Mouse (Mus musculus) heart, embryonic 10.5 days (tissue): Measurements from ENCODE around the gene Camsap2. TPM values are rescaled to one million over a fixed set of nuclear protein-coding genes. Genes with fewer than 3 reads are reported as not detected.

Experiments
- DNase-seq: peaks from one replicate; pipeline ENCODE4 v3.0.0-alpha.2; 2017; ENCODE audit warnings: low spot score
- H3K27ac ChIP-seq: fragments of 300-500 bp; sonication (generic); 2 replicates; pipeline ENCODE4 v1.5.1; 2016; ENCODE audit warnings: mild to moderate bottlenecking
- H3K27me3 ChIP-seq: fragments of 300-500 bp; sonication (generic); 2 replicates; pipeline ENCODE4 v1.6.1; 2016; ENCODE audit warnings: mild to moderate bottlenecking; ENCODE audit not compliant: poor library complexity, insufficient read depth, severe bottlenecking
- H3K36me3 ChIP-seq: fragments of 300-500 bp; sonication (generic); 2 replicates; pipeline ENCODE4 v1.6.1; 2016; ENCODE audit warnings: mild to moderate bottlenecking, moderate library complexity
- H3K4me1 ChIP-seq: fragments of 300-500 bp; sonication (generic); 2 replicates; pipeline ENCODE4 v1.6.1; 2016; ENCODE audit warnings: mild to moderate bottlenecking
- H3K4me3 ChIP-seq: fragments of 300-500 bp; sonication (generic); 2 replicates; pipeline ENCODE4 v1.5.1; 2016; ENCODE audit warnings: mild to moderate bottlenecking, moderate library complexity
- H3K9me3 ChIP-seq: fragments of 300-500 bp; sonication (generic); 2 replicates; pipeline ENCODE4 v1.6.1; 2016; ENCODE audit warnings: mild to moderate bottlenecking, moderate library complexity
- WGBS: fragments of 180-500 bp; shearing (Covaris S2); methylation state at CpG from one replicate; pipeline ENCODE4 v1.1.7; 2016; 5-methylcytosine and 5-hydroxymethylcytosine counted together
- polyA plus RNA-seq: library from polyadenylated mRNA; unstranded; fragments of >200 nt; fragmentation: Nextera tagmentation; extraction: Ambion mirVana; gene quantifications from 2 replicates; pipeline ENCODE4 v1.2.1, GENCODE M21; 2016

Gene Camsap2
- polyA plus RNA-seq, 1 experiment from 2014 or later: 10.9 TPM

DNA sequence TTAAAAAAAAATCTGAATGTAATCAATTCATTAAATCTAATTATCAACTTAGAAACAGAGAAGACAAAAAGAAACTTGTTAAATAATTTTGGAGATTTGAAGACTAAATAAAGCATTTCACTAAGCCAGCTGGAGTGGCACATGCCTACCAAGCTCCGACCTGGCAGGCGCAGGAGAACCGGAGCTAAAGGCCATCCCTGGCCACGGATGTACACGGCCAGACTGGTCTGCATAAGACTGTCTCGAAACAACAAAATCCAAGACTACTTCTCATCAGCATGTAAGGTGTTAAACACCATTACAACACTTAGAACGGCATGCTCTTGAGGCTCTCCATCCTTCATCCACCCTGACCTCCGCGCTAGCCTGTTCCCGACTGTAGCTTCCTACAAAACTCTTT, 11.2 kb downstream of the Camsap2 start:
- WGBS: 92% methylated on average over 10 of the region's 10 CpGs
- H3K4me1 ChIP-seq: no peaks in the 10 kb centered on the region; the same call in 1 of the 2 replicates
- H3K36me3 ChIP-seq: peaks cover 6% of the 10 kb centered on the region
- H3K4me3 ChIP-seq: no peak overlapping the region
- no peak overlapping the region for H3K27ac ChIP-seq
- no peaks in the 10 kb centered on the region for H3K9me3 ChIP-seq
- H3K27me3 ChIP-seq: no peaks in the 10 kb centered on the region
- no peak for DNase-seq

DNA sequence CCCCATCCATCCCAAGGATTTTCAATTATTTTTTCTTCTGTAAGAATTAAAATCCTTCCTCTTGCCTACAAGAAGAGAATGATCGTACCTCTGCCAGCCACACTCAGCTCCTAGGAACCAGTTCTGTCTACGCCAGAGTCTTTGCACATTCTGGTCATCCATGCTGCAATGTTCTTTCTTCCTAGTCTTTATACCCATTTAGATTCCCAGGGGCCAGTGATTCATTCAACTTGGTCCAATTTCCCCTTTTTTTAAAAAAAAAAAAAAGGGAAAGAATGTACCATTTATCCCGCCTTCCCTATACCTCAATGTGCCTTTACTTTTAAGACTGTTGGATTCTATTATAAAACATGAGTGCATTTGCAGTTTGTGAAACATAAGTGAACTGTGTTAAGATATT, 12.4 kb downstream of the Camsap2 start:
- no peaks in the 10 kb centered on the region for H3K27me3 ChIP-seq
- no peaks in the 10 kb centered on the region; the same call in 1 of the 2 replicates for H3K4me1 ChIP-seq
- H3K9me3 ChIP-seq: no peaks in the 10 kb centered on the region
- H3K27ac ChIP-seq: no peak overlapping the region
- no peak overlapping the region for H3K4me3 ChIP-seq
- whole genome bisulfite sequencing: 90% methylated on average over 3 of the region's 3 CpGs
- peaks cover 8% of the 10 kb centered on the region for H3K36me3 ChIP-seq
- DNase-seq: no peak

DNA sequence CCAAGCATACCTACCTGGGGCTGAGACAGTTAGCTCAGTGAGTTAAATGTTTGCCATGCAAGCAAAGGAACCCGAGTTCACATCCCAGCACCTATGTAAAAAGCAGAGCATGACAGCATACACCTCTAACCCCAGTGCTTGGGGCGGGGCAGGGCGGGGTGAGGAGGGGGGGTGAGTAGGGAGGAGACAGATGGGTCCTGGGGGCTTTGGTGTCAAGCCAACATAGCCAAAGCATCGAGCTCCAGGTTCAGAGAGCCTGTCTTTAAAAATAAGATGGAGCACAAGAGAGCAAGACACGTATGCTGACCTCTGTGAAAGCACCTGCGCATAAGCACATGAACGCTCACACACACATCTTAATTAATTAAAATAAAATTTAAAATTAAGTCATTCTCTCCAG, 12.8 kb downstream of the Camsap2 start:
- DNase-seq: no peak
- no peaks in the 10 kb centered on the region for H3K27me3 ChIP-seq
- peaks cover 8% of the 10 kb centered on the region for H3K36me3 ChIP-seq
- no peak overlapping the region for H3K4me3 ChIP-seq
- WGBS: 91% methylated on average over 7 of the region's 7 CpGs
- H3K4me1 ChIP-seq: no peaks in the 10 kb centered on the region; the same call in 1 of the 2 replicates
- no peaks in the 10 kb centered on the region for H3K9me3 ChIP-seq
- no peak overlapping the region for H3K27ac ChIP-seq

DNA sequence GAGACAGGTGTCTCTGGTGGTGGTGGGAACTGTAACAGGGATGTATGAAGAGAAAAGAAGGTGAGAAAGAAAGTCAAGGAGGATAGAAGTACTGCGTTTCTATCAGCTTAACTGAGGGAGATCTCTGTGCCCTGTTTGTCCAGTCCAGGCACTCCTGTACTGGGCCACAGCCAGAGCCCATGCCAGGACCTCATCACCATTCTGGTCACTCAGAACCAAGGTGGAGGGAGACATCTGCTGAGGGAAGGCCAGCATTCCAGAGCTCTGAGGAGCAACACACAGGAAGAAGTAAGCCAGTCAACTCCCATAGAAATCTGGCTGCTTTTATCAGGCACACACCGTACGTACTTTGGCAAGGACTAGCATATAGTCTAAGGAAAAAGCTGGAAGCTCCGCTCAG, 14.1 kb downstream of the Camsap2 start:
- H3K4me3 ChIP-seq: no peak overlapping the region
- peaks cover 8% of the 10 kb centered on the region for H3K36me3 ChIP-seq
- 84% methylated on average over 4 of the region's 4 CpGs for WGBS
- no peaks in the 10 kb centered on the region for H3K9me3 ChIP-seq
- DNase-seq: no peak
- no peaks in the 10 kb centered on the region; the same call in 1 of the 2 replicates for H3K4me1 ChIP-seq
- no peaks in the 10 kb centered on the region for H3K27me3 ChIP-seq
- H3K27ac ChIP-seq: no peak overlapping the region

DNA sequence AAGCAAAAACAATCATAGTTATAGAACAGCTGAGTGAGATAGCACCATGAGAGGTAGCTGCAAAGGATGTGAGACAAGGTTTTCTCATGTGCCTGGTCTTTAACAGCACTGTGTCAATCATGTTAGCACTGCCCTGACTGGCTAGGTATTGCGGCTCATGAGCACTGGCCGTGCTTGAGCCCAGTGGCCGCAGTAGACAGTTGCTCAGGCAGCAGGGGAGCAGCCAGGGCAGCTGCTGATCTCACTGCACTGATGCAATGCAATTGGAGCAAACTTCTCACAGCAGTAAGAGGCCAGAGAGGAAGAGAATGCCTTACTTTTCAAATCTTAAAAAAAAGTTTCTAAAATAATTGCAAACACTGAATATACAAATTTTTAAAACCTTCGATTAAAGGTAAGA, 16.5 kb downstream of the Camsap2 start:
- Histone ChIP-seq H3K27ac (no peak overlapping the region), H3K4me3 (no peak overlapping the region), H3K36me3 (peaks cover 8% of the 10 kb centered on the region), H3K9me3 (no peaks in the 10 kb centered on the region), H3K4me1 (peaks cover 12% of the 10 kb centered on the region), H3K27me3 (no peaks in the 10 kb centered on the region)
- DNase-seq: no peak
- WGBS: 81% methylated on average over 4 of the region's 4 CpGs

DNA sequence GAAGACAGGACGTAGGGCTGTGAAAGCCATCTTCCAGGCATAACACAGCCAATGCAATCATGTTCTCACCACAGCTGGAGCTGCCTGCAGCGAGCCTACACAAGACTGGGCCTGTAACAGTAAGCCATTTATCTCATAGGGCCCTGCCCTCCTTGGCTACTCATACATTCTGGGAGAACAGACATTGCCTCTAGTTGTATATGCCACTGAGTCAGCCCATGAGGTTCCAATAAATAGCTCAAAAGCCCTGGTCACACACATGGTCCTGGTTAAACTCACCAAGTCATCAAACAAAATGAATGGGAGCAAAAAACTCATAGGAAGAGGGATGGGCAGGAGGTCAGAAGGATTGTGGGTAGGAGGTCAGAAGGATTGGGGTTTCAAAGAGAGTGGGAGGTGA, 17.3 kb downstream of the Camsap2 start:
- WGBS: 77% methylated on average over 2 of the region's 2 CpGs
- no peaks in the 10 kb centered on the region for H3K27me3 ChIP-seq
- peaks cover 13% of the 10 kb centered on the region for H3K36me3 ChIP-seq
- no peak overlapping the region for H3K4me3 ChIP-seq
- H3K27ac ChIP-seq: no peak overlapping the region
- no peaks in the 10 kb centered on the region for H3K9me3 ChIP-seq
- H3K4me1 ChIP-seq: peaks cover 12% of the 10 kb centered on the region
- no peak for DNase-seq

DNA sequence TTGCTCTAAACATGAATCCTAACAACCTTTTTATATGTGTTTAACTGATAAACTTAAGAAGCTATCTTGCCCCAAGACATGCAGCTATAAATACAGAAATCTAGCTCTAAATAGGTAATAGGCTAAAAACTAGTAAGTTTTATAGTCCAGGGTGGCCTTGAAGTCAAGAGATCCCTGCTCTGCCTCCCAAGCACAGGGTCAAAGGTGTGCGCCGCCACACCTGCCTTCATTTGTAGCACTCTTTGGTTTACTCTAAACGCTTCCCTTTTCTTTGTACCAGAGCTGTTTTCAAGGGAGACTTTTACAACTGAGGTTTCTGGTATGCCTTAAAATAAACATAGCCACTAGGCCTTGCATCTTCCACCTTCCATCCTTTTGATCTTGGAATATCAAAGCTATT, 18.3 kb downstream of the Camsap2 start:
- peaks cover 22% of the 10 kb centered on the region for H3K36me3 ChIP-seq
- no peak overlapping the region for H3K4me3 ChIP-seq
- H3K27ac ChIP-seq: no peak overlapping the region
- H3K4me1 ChIP-seq: peaks cover 12% of the 10 kb centered on the region
- 88% methylated on average over 3 of the region's 3 CpGs for WGBS
- no peaks in the 10 kb centered on the region for H3K27me3 ChIP-seq
- no peaks in the 10 kb centered on the region for H3K9me3 ChIP-seq
- DNase-seq: no peak

DNA sequence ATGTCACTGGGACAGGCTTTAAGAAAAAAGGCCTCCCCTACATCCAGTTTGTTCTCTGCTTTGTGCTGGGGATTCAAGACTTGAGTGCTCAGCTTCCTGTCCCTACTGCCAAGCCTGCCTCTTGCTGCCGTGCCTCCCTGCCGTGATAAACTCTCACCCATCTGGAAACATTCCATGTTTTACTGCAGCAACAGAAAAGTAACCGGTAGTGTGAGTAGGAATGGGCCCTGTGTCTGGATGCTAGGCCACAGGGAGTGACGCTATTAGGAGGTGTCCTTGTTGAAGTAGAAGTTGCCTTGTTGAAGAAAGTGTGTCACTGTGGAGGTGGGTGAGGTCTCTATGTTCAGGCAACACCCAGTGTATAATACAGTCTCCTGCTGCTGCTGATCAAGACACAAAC, 20.0 kb downstream of the Camsap2 start:
- peak overlapping the region; percentile 65 for H3K27ac ChIP-seq
- H3K36me3 ChIP-seq: peaks cover 19% of the 10 kb centered on the region
- H3K4me3 ChIP-seq: no peak overlapping the region
- H3K4me1 ChIP-seq: peaks cover 12% of the 10 kb centered on the region
- 25% methylated on average over 4 of the region's 4 CpGs for whole genome bisulfite sequencing
- no peaks in the 10 kb centered on the region for H3K9me3 ChIP-seq
- DNase-seq: no peak
- H3K27me3 ChIP-seq: no peaks in the 10 kb centered on the region

DNA sequence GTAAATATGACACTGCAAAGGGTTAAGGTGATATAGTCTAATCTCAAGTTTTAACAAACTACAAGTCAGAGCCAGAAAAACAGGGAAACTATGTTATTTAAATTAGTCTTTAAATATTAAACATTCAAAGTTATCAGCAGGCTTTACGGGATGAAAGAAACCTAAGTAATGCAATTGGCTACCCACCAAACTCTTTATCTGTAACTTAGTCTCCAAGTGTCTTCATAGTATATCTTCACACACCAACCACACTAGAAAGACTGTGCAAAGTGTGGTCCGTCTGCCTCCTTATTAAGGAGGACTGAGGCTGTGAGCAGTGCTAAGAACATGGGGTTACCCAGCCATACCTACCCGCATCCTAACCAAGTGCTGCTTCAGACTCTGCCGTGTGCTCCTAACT, 23.6 kb downstream of the Camsap2 start:
- Histone ChIP-seq H3K4me3 (no peak overlapping the region), H3K27ac (no peak overlapping the region), H3K9me3 (no peaks in the 10 kb centered on the region), H3K4me1 (peaks cover 12% of the 10 kb centered on the region), H3K27me3 (no peaks in the 10 kb centered on the region), H3K36me3 (peaks cover 17% of the 10 kb centered on the region)
- no peak for DNase-seq
- 89% methylated on average over 4 of the region's 4 CpGs for WGBS

DNA sequence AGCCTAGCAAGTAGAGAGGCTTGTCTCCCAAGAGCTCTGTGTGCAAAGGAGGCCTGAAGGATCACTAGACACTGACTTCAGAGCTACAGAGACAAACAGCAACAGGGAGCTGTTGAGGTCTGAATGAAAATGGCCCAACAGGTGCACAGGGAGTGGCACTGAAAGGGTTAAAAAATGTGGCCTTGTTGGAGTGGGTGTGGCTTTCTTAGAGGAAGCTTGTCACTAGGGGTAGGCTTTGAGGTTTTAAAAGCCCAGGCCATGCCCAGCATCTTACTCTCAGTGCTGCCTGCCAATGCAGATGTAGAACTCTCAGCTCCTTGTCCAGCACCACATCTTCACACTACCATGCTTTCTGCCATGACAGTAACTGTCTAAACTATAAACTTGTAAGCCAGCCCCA, 29.6 kb downstream of the Camsap2 start:
- DNase-seq: no peak
- Histone ChIP-seq H3K27me3 (no peaks in the 10 kb centered on the region), H3K9me3 (no peaks in the 10 kb centered on the region), H3K4me3 (no peak overlapping the region), H3K27ac (no peak overlapping the region), H3K36me3 (no peaks in the 10 kb centered on the region), H3K4me1 (no peaks in the 10 kb centered on the region; the same call in 1 of the 2 replicates)

DNA sequence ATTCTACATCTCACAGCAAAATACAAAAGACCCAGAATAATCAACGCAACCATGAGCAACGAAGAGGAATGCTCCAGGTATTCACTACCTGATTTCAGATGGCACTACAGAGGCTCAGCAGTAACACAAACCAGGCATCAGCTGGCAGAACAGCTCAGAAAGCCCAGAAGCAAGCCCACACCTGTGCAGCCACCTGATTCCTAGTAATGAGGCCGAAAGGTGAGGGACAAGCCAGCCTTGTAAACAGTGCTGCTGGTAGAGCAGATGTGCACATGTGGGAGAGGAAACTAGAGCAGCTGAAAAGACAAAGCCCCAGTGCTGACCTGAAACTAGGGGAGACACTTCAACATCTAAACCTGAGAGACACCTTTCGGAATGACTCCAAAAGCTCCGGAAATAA, 36.7 kb downstream of the Camsap2 start:
- 92% methylated on average over 5 of the region's 5 CpGs for WGBS
- H3K27me3 ChIP-seq: no peaks in the 10 kb centered on the region
- no peaks in the 10 kb centered on the region for H3K4me1 ChIP-seq
- no peaks in the 10 kb centered on the region for H3K9me3 ChIP-seq
- H3K4me3 ChIP-seq: no peak overlapping the region
- H3K36me3 ChIP-seq: no peaks in the 10 kb centered on the region
- no peak for DNase-seq
- H3K27ac ChIP-seq: no peak overlapping the region

DNA sequence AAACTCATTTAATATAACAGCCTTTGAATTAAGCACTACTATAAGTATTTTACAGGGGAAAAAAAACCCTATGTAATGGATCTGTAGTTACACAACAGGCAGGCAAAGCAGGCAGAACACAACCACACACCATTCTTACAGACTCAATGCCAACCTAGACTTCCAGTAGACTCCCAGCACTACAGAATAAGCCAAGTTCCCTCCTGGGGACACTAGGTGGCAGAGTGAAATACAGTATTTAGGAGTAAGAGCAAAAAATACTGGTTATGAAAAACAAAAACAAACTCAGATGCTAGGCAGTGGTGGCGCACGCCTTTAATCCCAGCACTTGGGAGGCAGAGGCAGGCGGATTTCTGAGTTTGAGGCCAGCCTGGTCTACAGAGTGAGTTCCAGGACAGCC, 39.5 kb downstream of the Camsap2 start:
- Histone ChIP-seq H3K27me3 (no peaks in the 10 kb centered on the region), H3K4me3 (no peak overlapping the region), H3K27ac (no peak overlapping the region), H3K4me1 (no peaks in the 10 kb centered on the region), H3K36me3 (peaks cover 10% of the 10 kb centered on the region; the same call in 1 of the 2 replicates), H3K9me3 (no peaks in the 10 kb centered on the region)
- no peak for DNase-seq
- 76% methylated on average over 3 of the region's 3 CpGs for WGBS

DNA sequence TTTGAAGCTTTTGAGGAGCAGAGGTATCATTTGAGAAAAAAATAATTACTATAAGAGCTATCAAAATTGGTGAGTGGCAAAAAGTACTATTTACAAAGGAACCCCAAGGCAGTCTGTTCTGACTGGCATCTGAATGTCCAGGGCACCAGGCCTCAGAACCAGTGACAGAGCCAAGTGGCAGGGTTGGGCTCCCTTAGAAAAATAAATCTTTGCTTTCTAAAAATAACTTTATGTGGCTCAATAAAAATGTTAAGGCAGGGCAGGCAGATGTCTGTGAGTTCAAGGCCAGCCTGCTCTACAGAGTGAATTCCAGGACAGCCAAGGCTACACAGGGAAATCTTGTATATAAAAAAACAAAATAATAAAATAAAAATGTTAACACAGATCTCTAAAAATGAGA, 51.9 kb downstream of the Camsap2 start:
- no peak overlapping the region for H3K27ac ChIP-seq
- no peaks in the 10 kb centered on the region for H3K27me3 ChIP-seq
- no peak overlapping the region for H3K4me3 ChIP-seq
- no peak for DNase-seq
- no peaks in the 10 kb centered on the region for H3K4me1 ChIP-seq
- peaks cover 14% of the 10 kb centered on the region; the same call in 1 of the 2 replicates for H3K36me3 ChIP-seq
- no peaks in the 10 kb centered on the region for H3K9me3 ChIP-seq

DNA sequence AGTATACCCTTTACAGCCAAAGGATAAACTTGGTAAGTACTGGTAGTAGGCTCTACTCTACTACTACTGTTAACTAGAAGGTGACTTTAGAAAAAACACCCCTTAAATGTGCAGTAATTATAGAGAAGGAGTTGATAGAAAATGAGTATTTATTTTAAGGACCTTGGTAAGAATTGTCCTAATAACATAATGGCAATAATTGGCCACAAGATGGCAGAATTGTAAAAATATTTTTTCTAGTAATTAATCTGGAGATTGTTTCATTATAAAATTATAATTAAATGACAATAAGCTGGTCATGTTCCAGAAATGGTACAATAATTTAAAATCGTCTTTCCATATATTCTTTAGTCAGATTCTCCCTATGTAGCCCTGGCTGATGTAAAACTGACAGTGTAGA, 56.1 kb downstream of the Camsap2 start:
- H3K27ac ChIP-seq: no peak overlapping the region
- H3K27me3 ChIP-seq: no peaks in the 10 kb centered on the region
- no peaks in the 10 kb centered on the region for H3K4me1 ChIP-seq
- H3K36me3 ChIP-seq: peaks cover 11% of the 10 kb centered on the region; the same call in 1 of the 2 replicates
- 56% methylated on average over 1 of the region's 1 CpGs for WGBS
- DNase-seq: no peak
- no peak overlapping the region for H3K4me3 ChIP-seq
- H3K9me3 ChIP-seq: no peaks in the 10 kb centered on the region
